Mouse (Mus musculus): ENCODE measurements around the gene Trim40. TPM values are rescaled to one million over a fixed set of nuclear protein-coding genes. Genes with fewer than 3 reads are reported as not detected.
A peak's percentile ranks its signal among the peaks of the same experiment; 100 is the strongest.

The Trim40 gene
- polyA plus RNA-seq, 1 experiment from 2014 or later: not detected

- Histone ChIP-seq H3K9ac (ENCODE audit: low read length) (no peak overlapping the region), H3K9me3 (replicated peaks; ENCODE audit: control insufficient read depth, low read length) (no peaks in the 10 kb centered on the region), H3K27ac (ENCODE audit: low read depth, low read length) (no peak overlapping the region), H3K27me3 (replicated peaks; ENCODE audit: control insufficient read depth, insufficient read depth, low read length) (no peaks in the 10 kb centered on the region), H3K4me3 (ENCODE audit: low read depth, low read length) (no peak overlapping the region), H3K4me1 (ENCODE audit: control insufficient read depth, insufficient read depth, low read length) (no peaks in the 10 kb centered on the region; the same call in 1 of the 2 replicates), H3K4me2 (ENCODE audit: low read length) (no peak overlapping the region), H3K36me3 (ENCODE audit: control insufficient read depth, insufficient read depth, low read length) (no peaks in the 10 kb centered on the region)
- no peak for ATAC-seq
- DNase-seq (ENCODE audit: low spot score): no peak
These were observed 48.9 kb downstream of the Trim40 start for GRCm38 (mm10) chr17:36840961-36841445.

- Histone ChIP-seq H3K27me3 (replicated peaks; ENCODE audit: control insufficient read depth, insufficient read depth, low read length) (no peaks in the 10 kb centered on the region), H3K9me3 (replicated peaks; ENCODE audit: control insufficient read depth, low read length) (no peaks in the 10 kb centered on the region), H3K4me2 (ENCODE audit: low read length) (no peak overlapping the region), H3K4me1 (ENCODE audit: control insufficient read depth, insufficient read depth, low read length) (no peaks in the 10 kb centered on the region; the same call in 1 of the 2 replicates), H3K36me3 (ENCODE audit: control insufficient read depth, insufficient read depth, low read length) (no peaks in the 10 kb centered on the region), H3K4me3 (ENCODE audit: low read depth, low read length) (no peak overlapping the region), H3K27ac (ENCODE audit: low read depth, low read length) (no peak overlapping the region), H3K9ac (ENCODE audit: low read length) (no peak overlapping the region)
- no peak for ATAC-seq
- WGBS: 87% methylated on average over 3 of the region's 3 CpGs
- DNase-seq (ENCODE audit: low spot score): no peak
These were observed 50.0 kb downstream of the Trim40 start for GRCm38 (mm10) chr17:36839931-36840330.

GRCm38 (mm10) chr17:36839001-36839400 lies 50.9 kb downstream of the Trim40 start:
- H3K9ac ChIP-seq (ENCODE audit: low read length): no peak overlapping the region
- no peaks in the 10 kb centered on the region; the same call in 1 of the 2 replicates for H3K4me1 ChIP-seq (ENCODE audit: control insufficient read depth, insufficient read depth, low read length)
- H3K4me3 ChIP-seq (ENCODE audit: low read depth, low read length): no peak overlapping the region
- H3K4me2 ChIP-seq (ENCODE audit: low read length): no peak overlapping the region
- 82% methylated on average over 5 of the region's 5 CpGs for WGBS
- no peak for DNase-seq (ENCODE audit: low spot score)
- no peaks in the 10 kb centered on the region for H3K36me3 ChIP-seq (ENCODE audit: control insufficient read depth, insufficient read depth, low read length)
- no peak for ATAC-seq
- H3K9me3 ChIP-seq (replicated peaks; ENCODE audit: control insufficient read depth, low read length): no peaks in the 10 kb centered on the region
- no peaks in the 10 kb centered on the region for H3K27me3 ChIP-seq (replicated peaks; ENCODE audit: control insufficient read depth, insufficient read depth, low read length)
- H3K27ac ChIP-seq (ENCODE audit: low read depth, low read length): no peak overlapping the region

- whole genome bisulfite sequencing: under 1% methylated on average over 58 of the region's 58 CpGs
- ATAC-seq: peak; percentile 99
These were observed 52.9 kb downstream of the Trim40 start, which contains the start of gene Trim26 for GRCm38 (mm10) chr17:36836874-36837647. Gene Trim26 (plus strand): TSS chr17:36837134.

GRCm38 (mm10) chr17:36836427-36836812 lies 53.5 kb downstream of the Trim40 start:
- Histone ChIP-seq H3K36me3 (ENCODE audit: control insufficient read depth, insufficient read depth, low read length) (no peaks in the 10 kb centered on the region), H3K27me3 (replicated peaks; ENCODE audit: control insufficient read depth, insufficient read depth, low read length) (no peaks in the 10 kb centered on the region), H3K27ac (ENCODE audit: low read depth, low read length) (peak overlapping the region; percentile 52; the same call in 1 of the 2 replicates), H3K9me3 (replicated peaks; ENCODE audit: control insufficient read depth, low read length) (no peaks in the 10 kb centered on the region), H3K4me2 (ENCODE audit: low read length) (peak overlapping the region; percentile 67), H3K4me1 (ENCODE audit: control insufficient read depth, insufficient read depth, low read length) (no peaks in the 10 kb centered on the region; the same call in 1 of the 2 replicates), H3K9ac (ENCODE audit: low read length) (peak overlapping the region; percentile 52), H3K4me3 (ENCODE audit: low read depth, low read length) (peak overlapping the region; percentile 67)
- ATAC-seq: peak; percentile 32
- WGBS: 8% methylated on average over 3 of the region's 3 CpGs
- DNase-seq (ENCODE audit: low spot score): no peak

More at GRCm38 (mm10) chr17:36836874-36837647, 52.9 kb downstream of the Trim40 start, which contains the start of gene Trim26:
- Histone ChIP-seq H3K4me1 (ENCODE audit: control insufficient read depth, insufficient read depth, low read length) (no peaks in the 10 kb centered on the region; the same call in 1 of the 2 replicates), H3K9ac (ENCODE audit: low read length) (peak within 1 kb of the TSS; percentile 83), H3K4me3 (ENCODE audit: low read depth, low read length) (peak within 1 kb of the TSS; percentile 67), H3K27me3 (replicated peaks; ENCODE audit: control insufficient read depth, insufficient read depth, low read length) (no peaks in the 10 kb centered on the region), H3K27ac (ENCODE audit: low read depth, low read length) (peak within 1 kb of the TSS; percentile 88), H3K4me2 (ENCODE audit: low read length) (peak within 1 kb of the TSS; percentile 67), H3K36me3 (ENCODE audit: control insufficient read depth, insufficient read depth, low read length) (no peaks in the 10 kb centered on the region), H3K9me3 (replicated peaks; ENCODE audit: control insufficient read depth, low read length) (no peaks in the 10 kb centered on the region)
- peak; percentile 98 for DNase-seq (ENCODE audit: low spot score)

GRCm38 (mm10) chr17:36835591-36836426 lies 54.1 kb downstream of the Trim40 start:
- 36% methylated on average over 12 of the region's 12 CpGs for WGBS
- no peak overlapping the region for H3K4me3 ChIP-seq (ENCODE audit: low read depth, low read length)
- H3K4me2 ChIP-seq (ENCODE audit: low read length): peak overlapping the region; percentile 67

GRCm38 (mm10) chr17:36832694-36833093 lies 57.2 kb downstream of the Trim40 start:
- WGBS: 58% methylated on average over 4 of the region's 4 CpGs

More at GRCm38 (mm10) chr17:36835591-36836426, 54.1 kb downstream of the Trim40 start:
- H3K36me3 ChIP-seq (ENCODE audit: control insufficient read depth, insufficient read depth, low read length): no peaks in the 10 kb centered on the region
- no peaks in the 10 kb centered on the region; the same call in 1 of the 2 replicates for H3K4me1 ChIP-seq (ENCODE audit: control insufficient read depth, insufficient read depth, low read length)
- ATAC-seq (peak; percentile 5; the same call in 1 of the 2 replicates), DNase-seq (ENCODE audit: low spot score) (peak; percentile 69)
- H3K27ac ChIP-seq (ENCODE audit: low read depth, low read length): no peak overlapping the region
- H3K9ac ChIP-seq (ENCODE audit: low read length): no peak overlapping the region
- no peaks in the 10 kb centered on the region for H3K27me3 ChIP-seq (replicated peaks; ENCODE audit: control insufficient read depth, insufficient read depth, low read length)
- H3K9me3 ChIP-seq (replicated peaks; ENCODE audit: control insufficient read depth, low read length): no peaks in the 10 kb centered on the region

More at GRCm38 (mm10) chr17:36832694-36833093, 57.2 kb downstream of the Trim40 start:
- Histone ChIP-seq H3K36me3 (ENCODE audit: control insufficient read depth, insufficient read depth, low read length) (no peaks in the 10 kb centered on the region), H3K4me1 (ENCODE audit: control insufficient read depth, insufficient read depth, low read length) (no peaks in the 10 kb centered on the region; the same call in 1 of the 2 replicates), H3K4me3 (ENCODE audit: low read depth, low read length) (no peak overlapping the region), H3K4me2 (ENCODE audit: low read length) (no peak overlapping the region), H3K27ac (ENCODE audit: low read depth, low read length) (no peak overlapping the region), H3K9me3 (replicated peaks; ENCODE audit: control insufficient read depth, low read length) (no peaks in the 10 kb centered on the region), H3K27me3 (replicated peaks; ENCODE audit: control insufficient read depth, insufficient read depth, low read length) (no peaks in the 10 kb centered on the region), H3K9ac (ENCODE audit: low read length) (no peak overlapping the region)
- no peak for ATAC-seq
- no peak for DNase-seq (ENCODE audit: low spot score)
